Mouse (Mus musculus) midbrain, embryonic 11.5 days (tissue): ENCODE results near the gene Kif5a. TPM values are rescaled to one million over a fixed set of nuclear protein-coding genes. Genes with fewer than 3 reads are reported as not detected.

Experiments
- ATAC-seq: fragments of 200-750 bp; cut with Nextera tagmentation; 2 replicates; pipeline ENCODE4 v1.8.0; 2017; ENCODE audit warnings: moderate TSS enrichment, moderate library complexity; ENCODE audit not compliant: low FRiP score
- DNase-seq: peaks from one replicate; pipeline ENCODE4 v3.0.0; 2015; ENCODE audit warnings: low spot score; ENCODE audit errors: missing footprints
- H3K27ac ChIP-seq: fragments of 300-500 bp; sonication (generic); 2 replicates; pipeline ENCODE4 v1.5.1; 2014; ENCODE audit warnings: low read depth, low read length
- H3K27me3 ChIP-seq: fragments of 300-500 bp; sonication (generic); 2 replicates; pipeline ENCODE4 v1.6.1; 2014; ENCODE audit warnings: mild to moderate bottlenecking, low read length, moderate library complexity, mixed read lengths; ENCODE audit not compliant: control insufficient read depth, insufficient read depth
- H3K36me3 ChIP-seq: fragments of 300-500 bp; sonication (generic); 2 replicates; pipeline ENCODE4 v1.6.1; 2014; ENCODE audit warnings: mild to moderate bottlenecking, low read length, moderate library complexity, mixed read lengths; ENCODE audit not compliant: control insufficient read depth, insufficient read depth
- H3K4me1 ChIP-seq: fragments of 300-500 bp; sonication (generic); 2 replicates; pipeline ENCODE4 v1.6.1; 2014; ENCODE audit warnings: low read length; ENCODE audit not compliant: control insufficient read depth, insufficient read depth
- H3K4me2 ChIP-seq: fragments of 300-500 bp; sonication (generic); 2 replicates; pipeline ENCODE4 v1.6.1; 2014; ENCODE audit warnings: mild to moderate bottlenecking, moderate library complexity
- H3K4me3 ChIP-seq: fragments of 300-500 bp; sonication (generic); 2 replicates; pipeline ENCODE4 v1.5.1; 2014; ENCODE audit warnings: low read depth, low read length
- H3K9ac ChIP-seq: fragments of 300-500 bp; sonication (generic); 2 replicates; pipeline ENCODE4 v1.6.1; 2014; ENCODE audit warnings: low read length
- H3K9me3 ChIP-seq: fragments of 300-500 bp; sonication (generic); 2 replicates; pipeline ENCODE4 v1.6.1; 2016; ENCODE audit warnings: low read length; ENCODE audit not compliant: control insufficient read depth
- WGBS: fragments of 180-500 bp; shearing (Covaris S2); extraction: QIAGEN DNeasy Blood & Tissue Kit; methylation state at CpG from one replicate; pipeline ENCODE4 v1.1.7; 2014; 5-methylcytosine and 5-hydroxymethylcytosine counted together
- polyA plus RNA-seq: library from polyadenylated mRNA; unstranded; fragments of >200 nt; fragmentation: Nextera tagmentation; extraction: Ambion mirVana; gene quantifications from 2 replicates; pipeline ENCODE4 v1.2.1, GENCODE M21; 2014

The Kif5a gene
- polyA plus RNA-seq, 1 experiment from 2014 or later, result 26.3 TPM

DNA sequence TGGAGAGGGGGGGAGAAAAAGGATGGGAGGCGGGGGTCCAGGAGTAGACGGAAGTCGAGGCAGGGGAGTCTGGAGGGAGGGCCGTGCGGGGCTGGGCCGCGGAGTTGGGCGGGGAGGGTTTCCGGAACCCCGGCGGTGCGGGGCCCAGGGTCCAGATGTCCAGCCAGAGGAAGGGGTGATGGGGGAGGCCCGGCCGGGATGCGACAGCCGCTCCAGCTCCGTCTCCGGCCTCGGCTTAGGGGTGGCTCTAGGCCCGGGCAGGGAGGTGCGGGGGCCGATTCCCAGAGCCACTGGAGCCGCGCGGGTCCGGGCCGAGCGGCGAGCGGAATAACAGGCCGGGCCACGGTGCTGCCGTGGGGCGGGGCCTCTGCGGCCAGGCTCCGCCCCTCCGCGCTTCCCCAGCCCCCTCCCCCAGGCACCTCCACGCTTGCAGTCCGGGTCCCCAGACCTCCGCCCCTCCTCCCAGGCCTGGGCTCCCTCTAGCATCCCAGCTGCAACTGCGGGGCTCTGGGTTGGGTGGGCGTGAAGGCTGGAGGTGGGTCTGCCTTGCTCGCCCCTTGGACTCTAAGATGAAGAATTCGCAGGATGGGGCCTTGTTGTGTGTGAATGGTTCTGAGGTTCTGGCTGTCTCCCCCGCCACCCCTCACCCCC is 74.6 kb downstream of the Kif5a start:
- DNase-seq (peak; percentile 98), ATAC-seq (peak; percentile 89)
- Histone ChIP-seq H3K4me2 (peak overlapping the region; percentile 92), H3K9ac (peak overlapping the region; percentile 81), H3K27me3 (no peaks in the 10 kb centered on the region; the same call in 1 of the 2 replicates), H3K36me3 (peaks cover 7% of the 10 kb centered on the region; the same call in 1 of the 2 replicates), H3K4me3 (peak overlapping the region; percentile 72), H3K27ac (peak overlapping the region; percentile 50), H3K4me1 (peaks cover 24% of the 10 kb centered on the region), H3K9me3 (no peaks in the 10 kb centered on the region)
- WGBS, result 0% methylated on average over 40 of the region's 46 CpGs

- Histone ChIP-seq H3K4me2 (peak overlapping the region; percentile 92), H3K4me1 (peaks cover 24% of the 10 kb centered on the region), H3K9ac (peak overlapping the region; percentile 81), H3K36me3 (peaks cover 7% of the 10 kb centered on the region; the same call in 1 of the 2 replicates), H3K27me3 (no peaks in the 10 kb centered on the region; the same call in 1 of the 2 replicates), H3K27ac (peak overlapping the region; percentile 50), H3K9me3 (no peaks in the 10 kb centered on the region), H3K4me3 (peak overlapping the region; percentile 72)
- DNase-seq (peak; percentile 87), ATAC-seq (peak; percentile 8; the same call in 1 of the 2 replicates)
- WGBS, result 3% methylated on average over 16 of the region's 21 CpGs
Measured at GRCm38 (mm10) chr10:127188079-127188453, 75.1 kb downstream of the Kif5a start.

DNA sequence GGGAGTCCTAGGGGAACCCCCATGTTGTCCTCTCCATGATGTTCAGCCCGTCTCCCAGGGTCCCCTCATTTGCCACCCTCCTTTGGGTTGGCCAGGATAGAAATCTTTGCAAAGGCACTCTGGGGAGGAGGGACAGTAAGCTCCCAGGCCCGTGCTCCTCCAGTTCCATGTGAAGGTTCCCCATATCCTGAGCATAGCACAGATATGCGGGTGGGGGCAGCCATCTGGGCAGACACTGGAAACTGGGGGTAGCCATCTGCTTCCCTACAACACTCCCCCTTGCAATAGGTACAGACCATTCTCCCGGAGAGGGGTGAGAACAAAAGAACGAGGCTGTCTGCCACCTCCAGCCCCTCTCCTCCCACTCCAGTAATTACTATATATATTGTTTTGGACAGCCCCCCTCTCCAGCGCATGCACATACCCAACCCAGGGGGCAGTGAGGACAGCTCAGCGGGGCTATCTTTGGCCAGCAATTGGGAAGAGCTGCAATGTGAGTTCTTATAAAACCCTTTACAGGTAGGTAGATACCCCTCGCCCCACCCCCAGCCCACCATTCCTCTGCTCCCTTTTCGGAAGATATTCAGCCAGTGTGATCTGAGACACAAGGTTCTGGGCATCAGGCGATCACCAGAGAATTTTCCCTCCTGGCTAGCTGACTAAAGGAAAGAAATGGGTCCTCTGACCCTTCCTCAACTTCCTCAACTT is 75.6 kb downstream of the Kif5a start:
- peak; percentile 88 for DNase-seq
- Histone ChIP-seq H3K9me3 (no peaks in the 10 kb centered on the region), H3K9ac (peak overlapping the region; percentile 81), H3K4me2 (peak overlapping the region; percentile 92), H3K27me3 (no peaks in the 10 kb centered on the region; the same call in 1 of the 2 replicates), H3K27ac (no peak overlapping the region), H3K4me1 (peaks cover 24% of the 10 kb centered on the region), H3K4me3 (peak overlapping the region; percentile 72), H3K36me3 (peaks cover 7% of the 10 kb centered on the region; the same call in 1 of the 2 replicates)
- no peak for ATAC-seq
- WGBS, result 55% methylated on average over 10 of the region's 10 CpGs

DNA sequence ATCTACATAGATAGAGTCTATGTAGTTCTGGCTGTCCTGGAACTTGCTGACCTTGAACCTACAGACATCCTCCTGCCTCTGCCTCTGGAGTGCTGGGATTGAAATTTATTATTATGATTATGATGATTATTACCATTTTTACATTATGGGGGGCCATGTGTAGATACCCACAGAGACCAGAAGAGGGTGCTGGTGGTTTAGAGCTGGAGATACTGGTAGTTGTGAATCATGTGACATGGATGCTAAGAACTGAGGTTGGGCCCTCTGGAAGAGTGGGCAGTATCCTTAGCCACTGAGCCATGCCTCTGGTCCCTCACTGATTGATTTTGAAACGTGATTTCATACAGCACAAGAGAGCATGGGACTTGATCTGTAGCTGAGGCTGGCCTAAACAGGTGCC is 76.7 kb downstream of the Kif5a start:
- Histone ChIP-seq H3K4me2 (no peak overlapping the region; the same call in 1 of the 2 replicates), H3K4me3 (no peak overlapping the region), H3K9me3 (no peaks in the 10 kb centered on the region), H3K36me3 (peaks cover 7% of the 10 kb centered on the region; the same call in 1 of the 2 replicates), H3K27me3 (no peaks in the 10 kb centered on the region; the same call in 1 of the 2 replicates), H3K27ac (no peak overlapping the region), H3K9ac (no peak overlapping the region), H3K4me1 (peaks cover 24% of the 10 kb centered on the region)
- WGBS, result 82% methylated on average over 1 of the region's 1 CpGs
- no peak for ATAC-seq
- DNase-seq, result no peak

- no peak overlapping the region for H3K4me3 ChIP-seq
Measured at GRCm38 (mm10) chr10:127185506-127185905, 77.6 kb downstream of the Kif5a start.

DNA sequence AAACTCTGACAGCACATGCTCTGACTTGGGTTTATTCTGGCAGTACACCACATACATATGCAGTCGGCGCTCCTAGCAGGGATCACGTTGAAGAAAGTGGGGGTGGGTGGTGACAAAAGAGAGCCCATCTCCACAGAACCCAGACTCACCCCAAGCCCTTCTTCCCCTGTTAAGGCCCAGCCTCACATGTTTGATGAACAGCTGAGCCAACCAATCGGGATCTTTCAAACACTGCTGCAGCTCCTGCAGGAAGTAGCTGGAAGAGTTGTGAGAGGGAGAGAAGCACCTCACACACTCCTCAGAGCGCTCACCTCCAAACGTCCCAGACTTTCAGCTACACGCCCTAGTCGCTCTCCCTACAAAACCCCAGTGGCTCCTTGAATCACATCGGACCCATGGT is 78.0 kb downstream of the Kif5a start:
- Histone ChIP-seq H3K4me1 (peaks cover 20% of the 10 kb centered on the region), H3K27me3 (peaks cover 12% of the 10 kb centered on the region), H3K36me3 (peaks cover 5% of the 10 kb centered on the region; the same call in 1 of the 2 replicates), H3K27ac (no peak overlapping the region), H3K4me3 (no peak overlapping the region), H3K9ac (no peak overlapping the region), H3K9me3 (no peaks in the 10 kb centered on the region), H3K4me2 (no peak overlapping the region)
- ATAC-seq (no peak), DNase-seq (peak; percentile 86)
- WGBS, result 65% methylated on average over 9 of the region's 9 CpGs

More at GRCm38 (mm10) chr10:127185506-127185905, 77.6 kb downstream of the Kif5a start:
- no peak for DNase-seq
- Histone ChIP-seq H3K9ac (no peak overlapping the region), H3K9me3 (no peaks in the 10 kb centered on the region), H3K36me3 (peaks cover 5% of the 10 kb centered on the region; the same call in 1 of the 2 replicates), H3K4me2 (no peak overlapping the region), H3K27me3 (peaks cover 8% of the 10 kb centered on the region), H3K27ac (no peak overlapping the region), H3K4me1 (peaks cover 21% of the 10 kb centered on the region)
- 86% methylated on average over 15 of the region's 15 CpGs for WGBS
- ATAC-seq, result no peak

GRCm38 (mm10) chr10:127183759-127184158 is 79.4 kb downstream of the Kif5a start:
- H3K4me2 ChIP-seq, result peak overlapping the region; percentile 20; the same call in 1 of the 2 replicates
- DNase-seq (no peak), ATAC-seq (no peak)
- no peak overlapping the region for H3K4me3 ChIP-seq
- H3K9me3 ChIP-seq, result no peaks in the 10 kb centered on the region
- H3K36me3 ChIP-seq, result peaks cover 5% of the 10 kb centered on the region; the same call in 1 of the 2 replicates
- H3K27ac ChIP-seq, result no peak overlapping the region
- WGBS, result 14% methylated on average over 20 of the region's 20 CpGs
- H3K9ac ChIP-seq, result no peak overlapping the region
- peaks cover 26% of the 10 kb centered on the region for H3K27me3 ChIP-seq
- H3K4me1 ChIP-seq, result peaks cover 9% of the 10 kb centered on the region; the same call in 1 of the 2 replicates

DNA sequence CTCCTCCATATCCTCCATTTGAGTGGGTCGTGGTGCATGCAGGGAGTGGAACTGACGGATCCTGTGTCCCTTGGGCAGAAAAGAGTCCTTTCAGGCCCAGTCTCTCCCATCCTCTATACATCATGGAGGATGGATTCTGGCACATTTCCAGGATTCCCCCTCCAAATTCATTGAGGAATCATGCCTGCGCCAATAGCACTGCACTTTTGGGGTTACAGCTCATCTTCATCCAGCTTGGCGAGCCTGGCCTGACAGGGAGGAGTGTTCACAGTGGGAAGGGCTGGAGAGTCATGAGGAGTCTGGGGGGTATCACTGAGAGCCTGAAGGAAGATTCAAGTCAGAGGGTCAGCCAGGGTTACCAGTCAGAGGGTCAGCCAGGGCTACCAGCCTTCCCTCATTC is 80.5 kb downstream of the Kif5a start:
- DNase-seq, result no peak
- H3K4me1 ChIP-seq, result peaks cover 12% of the 10 kb centered on the region
- WGBS, result 86% methylated on average over 4 of the region's 4 CpGs

DNA sequence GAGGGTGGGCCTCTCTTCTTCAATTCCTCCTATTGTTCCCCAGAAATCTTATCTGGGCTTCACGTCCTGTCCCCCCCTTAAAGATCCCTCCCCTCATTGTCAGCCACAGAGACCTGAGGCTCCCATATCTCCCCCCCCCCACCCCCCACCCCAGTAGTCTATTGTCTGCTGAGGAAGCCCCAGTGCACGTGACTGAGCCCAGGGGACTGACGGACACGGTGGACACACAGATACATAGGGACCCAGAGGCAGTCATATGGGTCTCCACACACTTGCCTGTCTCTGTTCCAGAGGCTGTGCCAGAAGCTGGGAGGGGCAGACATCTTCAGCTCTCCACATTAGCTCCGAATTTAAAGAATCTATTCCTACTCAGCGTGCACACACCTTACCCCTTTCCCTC is 81.6 kb downstream of the Kif5a start:
- Histone ChIP-seq H3K9me3 (no peaks in the 10 kb centered on the region), H3K4me1 (peaks cover 12% of the 10 kb centered on the region), H3K27ac (no peak overlapping the region), H3K4me2 (no peak overlapping the region), H3K36me3 (peaks cover 2% of the 10 kb centered on the region; the same call in 1 of the 2 replicates), H3K27me3 (peaks cover 46% of the 10 kb centered on the region), H3K9ac (no peak overlapping the region), H3K4me3 (no peak overlapping the region)
- no peak for ATAC-seq
- DNase-seq, result no peak
- WGBS, result 70% methylated on average over 6 of the region's 6 CpGs

More for the DNA sequence above, 80.5 kb downstream of the Kif5a start:
- H3K9ac ChIP-seq, result no peak overlapping the region
- ATAC-seq, result no peak
- no peaks in the 10 kb centered on the region for H3K9me3 ChIP-seq
- H3K27ac ChIP-seq, result no peak overlapping the region
- H3K27me3 ChIP-seq, result peaks cover 36% of the 10 kb centered on the region
- peaks cover 5% of the 10 kb centered on the region; the same call in 1 of the 2 replicates for H3K36me3 ChIP-seq
- no peak overlapping the region for H3K4me3 ChIP-seq
- H3K4me2 ChIP-seq, result no peak overlapping the region
